Mouse (Mus musculus) cortical plate, adult 2 months (tissue): Measurements from ENCODE around the gene Lrrc8b.

Experiments
- CTCF ChIP-seq: fragments of 200-500 bp; IDR thresholded peaks from 2 replicates; pipeline ENCODE4 v1.5.1; 2011; ENCODE audit warnings: mild to moderate bottlenecking, control low read depth, low read length; ENCODE audit not compliant: insufficient read depth; ENCODE audit errors: extremely low read depth
- POLR2A ChIP-seq: fragments of 200-500 bp; IDR thresholded peaks from 2 replicates; pipeline ENCODE4 v1.6.1; 2011; ENCODE audit warnings: mild to moderate bottlenecking, low read length, control low read depth; ENCODE audit not compliant: insufficient read depth; ENCODE audit errors: extremely low read depth

DNA sequence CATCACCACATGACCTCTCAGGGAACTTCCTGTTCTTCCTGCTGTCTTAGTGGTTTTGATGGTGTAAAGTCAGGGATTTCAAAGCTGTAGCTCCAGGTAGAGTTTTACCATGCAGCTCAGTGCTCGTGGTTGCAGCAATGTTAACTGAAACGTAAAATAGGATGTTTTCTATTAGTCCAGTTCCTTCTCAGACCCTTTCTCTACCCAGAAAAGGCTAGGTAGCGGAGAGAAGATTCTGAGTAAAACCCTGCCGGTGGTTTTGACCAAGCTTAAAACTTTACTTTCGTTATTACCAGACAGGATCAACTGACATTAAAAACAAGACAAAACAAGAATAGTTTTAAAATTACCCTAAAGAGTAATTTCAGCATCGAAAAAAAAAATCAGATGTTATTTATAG lies 100.0 kb downstream of the Lrrc8b start:
- TF ChIP-seq CTCF = no peak
- TF ChIP-seq POLR2A = no peak
